Mouse (Mus musculus) megakaryocyte, embryonic 14.5 days (primary cell): ENCODE data around the gene Rps24.

Experiments used
- FLI1 ChIP-seq: IDR thresholded peaks from 2 replicates; pipeline ENCODE4 v1.6.1; 2012; ENCODE audit warnings: low read length, inconsistent platforms, mixed read lengths
- GATA1 ChIP-seq: IDR thresholded peaks from 3 replicates; pipeline ENCODE4 v1.6.1; 2012; ENCODE audit warnings: mixed read lengths, low read length, inconsistent platforms, borderline replicate concordance

GRCm38 (mm10) chr14:24486241-24486767 lies 621 bp upstream of the Rps24 start:
- TF ChIP-seq GATA1 (no peak), FLI1 (no peak)
